Mouse (Mus musculus) thymus, postnatal 14 days (tissue): ENCODE results near the gene Igbp1b.

ENCODE experiments used
- DNase-seq: peaks from one replicate; pipeline ENCODE4 v3.0.0; 2021

Igbp1b gene

DNA sequence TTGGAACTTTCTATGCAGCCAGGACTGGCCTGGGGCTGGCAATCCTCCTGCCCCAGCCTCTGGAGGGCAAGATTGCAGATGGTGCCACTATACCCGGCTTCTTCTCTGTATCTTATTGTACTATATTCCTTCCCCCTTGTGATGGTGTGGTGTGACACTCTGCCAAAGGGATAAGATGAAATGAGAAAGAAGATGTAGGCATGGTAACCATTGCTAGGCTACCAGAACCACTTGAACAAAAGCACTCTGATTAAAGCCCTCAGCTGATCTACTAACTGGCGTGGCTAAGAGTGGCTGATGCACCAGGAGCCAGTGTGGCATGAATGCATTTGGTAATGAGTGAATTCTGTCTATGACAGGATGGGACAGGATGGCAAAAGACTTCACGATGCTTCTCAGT is at the start of gene Igbp1b:
Gene Igbp1b (minus strand): TSS at position 29 of the 400 bp plus-strand sequence.
- DNase-seq, result no peak

DNA sequence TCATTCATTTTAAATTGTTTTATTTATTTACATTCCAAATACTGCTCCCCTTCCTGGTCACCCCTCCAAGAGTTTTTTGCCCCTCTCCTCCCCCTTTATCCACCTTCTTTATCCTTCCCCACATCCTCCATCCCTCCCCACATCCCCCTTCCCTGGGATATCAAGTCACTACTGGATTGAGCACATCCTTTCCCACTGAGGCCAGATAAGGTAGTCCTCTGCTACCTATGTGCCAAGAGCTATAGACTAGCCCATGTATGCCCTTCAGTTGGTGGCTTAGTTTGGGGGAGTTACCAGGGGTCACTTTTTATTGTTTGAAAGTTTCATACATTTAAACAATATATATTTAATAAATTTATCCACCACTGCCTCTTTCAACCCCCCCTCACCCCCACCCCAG is 24.6 kb upstream of the Igbp1b start:
- DNase-seq, result no peak

DNA sequence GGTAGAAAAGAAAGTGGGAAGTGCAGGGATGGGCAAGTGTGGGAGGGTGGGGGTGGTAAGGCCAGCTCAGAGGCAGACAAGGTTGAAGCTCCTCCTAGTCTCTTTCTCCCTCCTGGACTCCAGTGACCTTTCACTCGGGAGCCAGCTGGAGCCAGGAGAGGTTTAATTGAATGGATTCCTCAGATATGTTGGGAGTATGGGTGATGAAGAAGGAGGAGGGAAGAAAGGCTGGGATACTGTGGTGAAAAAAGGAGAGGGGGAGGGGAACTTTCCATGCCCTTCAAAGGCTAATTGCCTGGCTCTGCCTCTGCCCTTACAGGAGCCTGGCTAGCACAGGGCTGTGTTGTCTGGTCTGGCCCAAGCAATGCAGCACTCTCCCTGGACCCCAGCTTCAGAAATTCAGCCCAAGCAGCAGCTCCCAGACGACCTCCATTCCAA is 14.4 kb upstream of the Igbp1b start:
- no peak for DNase-seq

GRCm38 (mm10) chr6:138665416-138665815 is 7.1 kb upstream of the Igbp1b start:
- DNase-seq, result no peak

DNA sequence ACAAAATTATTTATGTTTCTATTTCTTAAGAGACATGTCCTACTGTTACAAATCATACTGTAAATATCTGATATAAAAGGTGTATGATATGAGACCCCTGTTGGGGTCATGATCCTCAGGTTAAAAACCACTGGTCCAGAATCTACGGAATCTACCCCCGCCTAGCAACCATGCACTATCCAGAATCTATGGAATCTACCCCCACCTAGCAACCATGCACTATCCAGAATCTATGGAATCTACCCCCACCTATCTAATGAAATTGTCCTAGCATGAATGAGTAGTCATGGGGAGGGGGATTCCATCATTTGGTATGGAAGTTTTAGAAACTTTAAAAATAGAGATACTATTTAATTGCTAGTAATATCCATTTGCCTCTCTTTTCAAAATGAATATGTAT is 12.7 kb downstream of the Igbp1b start:
- DNase-seq, result no peak

GRCm38 (mm10) chr6:138639351-138639750 is 19.0 kb downstream of the Igbp1b start:
- no peak for DNase-seq

- no peak for DNase-seq
Observed at GRCm38 (mm10) chr6:138620786-138621185, 37.6 kb downstream of the Igbp1b start.

DNA sequence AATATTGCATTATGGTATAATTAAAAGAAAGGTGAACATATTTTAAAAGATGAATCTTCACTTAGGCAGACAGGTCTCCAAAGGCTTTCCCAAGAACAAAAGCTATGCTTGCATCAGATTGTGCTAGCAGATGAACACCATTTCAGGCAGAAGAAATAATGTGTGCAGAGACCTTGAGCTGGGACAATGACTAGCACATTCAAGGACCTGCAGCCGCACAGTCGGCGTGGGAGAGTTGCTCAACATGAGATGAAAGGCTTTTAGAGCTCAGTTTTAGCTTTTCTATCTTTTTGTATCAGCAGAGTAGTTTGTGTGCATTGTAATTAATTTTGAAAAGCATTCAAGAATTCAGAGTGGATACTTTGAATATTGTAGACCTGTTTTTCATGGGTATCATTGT is 39.9 kb downstream of the Igbp1b start:
- no peak for DNase-seq
